Mouse (Mus musculus) limb, embryonic 14.5 days (tissue): Measurements from ENCODE around the gene Coro1c. TPM values are rescaled to one million over a fixed set of nuclear protein-coding genes. Genes with fewer than 3 reads are reported as not detected.

Experiments
- ATAC-seq: fragments of 200-750 bp; cut with Nextera tagmentation; 2 replicates; pipeline ENCODE4 v1.8.0; 2017; ENCODE audit warnings: low read depth, moderate number of reproducible peaks, moderate TSS enrichment; ENCODE audit not compliant: low FRiP score
- DNase-seq: peaks from one replicate; pipeline ENCODE4 v3.0.0-alpha.2; 2015; ENCODE audit warnings: low spot score
- H3K27ac ChIP-seq: fragments of 300-500 bp; sonication (generic); replicated peaks from 2 replicates; pipeline ENCODE4 v1.5.1; 2014; ENCODE audit warnings: low read depth, mild to moderate bottlenecking, low read length, moderate library complexity, mixed read lengths
- H3K27me3 ChIP-seq: fragments of 300-500 bp; sonication (generic); 2 replicates; pipeline ENCODE4 v1.6.1; 2014; ENCODE audit warnings: low read length, mixed read lengths; ENCODE audit not compliant: control insufficient read depth, insufficient read depth
- H3K36me3 ChIP-seq: fragments of 300-500 bp; sonication (generic); 2 replicates; pipeline ENCODE4 v1.6.1; 2014; ENCODE audit warnings: mild to moderate bottlenecking, low read length, moderate library complexity, mixed read lengths; ENCODE audit not compliant: control insufficient read depth, insufficient read depth
- H3K4me1 ChIP-seq: fragments of 300-500 bp; sonication (generic); 2 replicates; pipeline ENCODE4 v1.6.1; 2014; ENCODE audit warnings: antibody characterized with exemption, low read length, mixed read lengths; ENCODE audit not compliant: control insufficient read depth, insufficient read depth
- H3K4me2 ChIP-seq: fragments of 300-500 bp; sonication (generic); replicated peaks from 2 replicates; pipeline ENCODE4 v1.6.1; 2014; ENCODE audit warnings: low read depth, mild to moderate bottlenecking, low read length, moderate library complexity; ENCODE audit not compliant: severe bottlenecking
- H3K4me3 ChIP-seq: fragments of 300-500 bp; sonication (generic); replicated peaks from 2 replicates; pipeline ENCODE4 v1.5.1; 2014; ENCODE audit warnings: low read length
- H3K9ac ChIP-seq: fragments of 300-500 bp; sonication (generic); 2 replicates; pipeline ENCODE4 v1.6.1; 2014; ENCODE audit warnings: mild to moderate bottlenecking, low read depth, low read length, moderate library complexity; ENCODE audit not compliant: severe bottlenecking
- H3K9me3 ChIP-seq: fragments of 300-500 bp; sonication (generic); 2 replicates; pipeline ENCODE4 v1.6.1; 2016; ENCODE audit warnings: low read length; ENCODE audit not compliant: control insufficient read depth
- POLR2A ChIP-seq: fragments of 200-500 bp; IDR thresholded peaks from 2 replicates; pipeline ENCODE4 v1.8.0; 2012; ENCODE audit warnings: inconsistent platforms, mild to moderate bottlenecking, moderate library complexity, borderline replicate concordance; ENCODE audit not compliant: insufficient read depth, insufficient read length; ENCODE audit errors: extremely low read depth
- WGBS: fragments of 180-500 bp; shearing (Covaris S2); extraction: QIAGEN DNeasy Blood & Tissue Kit; methylation state at CpG from one replicate; pipeline ENCODE4 v1.1.7; 2014; 5-methylcytosine and 5-hydroxymethylcytosine counted together
- polyA plus RNA-seq, 2 experiments: library from polyadenylated mRNA; depleted of rRNA in 1 of 2; stranded (reverse) in 1 of 2; unstranded in 1 of 2; fragments of >200 nt; fragmentation: Nextera tagmentation in 1 of 2; extraction: Ambion mirVana in 1 of 2; gene quantifications; 2 replicates each; pipeline versions ENCODE4 v1.2.1 to v1.2.3; 2012 to 2014

Coro1c gene
- polyA plus RNA-seq, 2 experiments: 68.9 to 92.4 TPM

- no peak for TF ChIP-seq POLR2A
- Histone ChIP-seq H3K9me3 (no peaks in the 10 kb centered on the region), H3K9ac (no peak overlapping the region), H3K4me2 (no peak overlapping the region), H3K27ac (no peak overlapping the region), H3K4me3 (no peak overlapping the region), H3K27me3 (no peaks in the 10 kb centered on the region), H3K36me3 (no peaks in the 10 kb centered on the region), H3K4me1 (no peaks in the 10 kb centered on the region)
- 80% methylated on average over 4 of the region's 4 CpGs for WGBS
- DNase-seq (no peak), ATAC-seq (no peak)
These were observed 16.1 kb upstream of the Coro1c start for GRCm38 (mm10) chr5:113924608-113925007.

- no peak for DNase-seq
- Histone ChIP-seq H3K27ac (no peak overlapping the region), H3K27me3 (no peaks in the 10 kb centered on the region), H3K9me3 (no peaks in the 10 kb centered on the region), H3K4me1 (no peaks in the 10 kb centered on the region), H3K4me3 (no peak overlapping the region), H3K36me3 (no peaks in the 10 kb centered on the region), H3K9ac (no peak overlapping the region), H3K4me2 (no peak overlapping the region)
- WGBS: 20% methylated on average over 6 of the region's 6 CpGs
- peak; percentile 34; the same call in 1 of the 2 replicates for ATAC-seq
- no peak for TF ChIP-seq POLR2A
These were observed 13.0 kb upstream of the Coro1c start for GRCm38 (mm10) chr5:113921310-113922166.

GRCm38 (mm10) chr5:113919060-113919459 is 10.5 kb upstream of the Coro1c start:
- Histone ChIP-seq H3K9me3 (no peaks in the 10 kb centered on the region), H3K27ac (no peak overlapping the region), H3K27me3 (no peaks in the 10 kb centered on the region), H3K9ac (no peak overlapping the region), H3K4me3 (no peak overlapping the region), H3K4me1 (no peaks in the 10 kb centered on the region), H3K36me3 (no peaks in the 10 kb centered on the region), H3K4me2 (no peak overlapping the region)
- no peak for DNase-seq
- no peak for ATAC-seq
- no peak for TF ChIP-seq POLR2A
- 46% methylated on average over 7 of the region's 7 CpGs for WGBS

- Histone ChIP-seq H3K4me2 (no peak overlapping the region), H3K4me3 (no peak overlapping the region), H3K4me1 (no peaks in the 10 kb centered on the region), H3K27ac (no peak overlapping the region), H3K9me3 (no peaks in the 10 kb centered on the region), H3K36me3 (no peaks in the 10 kb centered on the region), H3K9ac (no peak overlapping the region), H3K27me3 (no peaks in the 10 kb centered on the region)
- 11% methylated on average over 9 of the region's 9 CpGs for WGBS
- ATAC-seq: no peak
- no peak for DNase-seq
- TF ChIP-seq POLR2A: no peak
These were observed 10.1 kb upstream of the Coro1c start for GRCm38 (mm10) chr5:113918654-113919053.

- H3K27me3 ChIP-seq: no peaks in the 10 kb centered on the region
- H3K9me3 ChIP-seq: no peaks in the 10 kb centered on the region
- 62% methylated on average over 6 of the region's 6 CpGs for WGBS
- TF ChIP-seq POLR2A: no peak
- H3K36me3 ChIP-seq: no peaks in the 10 kb centered on the region
- no peak overlapping the region for H3K4me2 ChIP-seq
- DNase-seq: no peak
- H3K4me3 ChIP-seq: no peak overlapping the region
- no peak for ATAC-seq
- peaks cover 7% of the 10 kb centered on the region for H3K4me1 ChIP-seq
- no peak overlapping the region for H3K9ac ChIP-seq
- H3K27ac ChIP-seq: no peak overlapping the region
These were observed 2.1 kb upstream of the Coro1c start for GRCm38 (mm10) chr5:113910705-113911104.
